Mouse (Mus musculus) layer of hippocampus, adult 9-11 months (tissue): Measurements from ENCODE around the gene N4bp1.

ENCODE experiments used
- DNase-seq: peaks from one replicate; pipeline ENCODE4 v3.0.0; 2022

The N4bp1 gene

GRCm38 (mm10) chr8:86820186-86820755 lies 64.8 kb downstream of the N4bp1 start:
- no peak for DNase-seq

DNA sequence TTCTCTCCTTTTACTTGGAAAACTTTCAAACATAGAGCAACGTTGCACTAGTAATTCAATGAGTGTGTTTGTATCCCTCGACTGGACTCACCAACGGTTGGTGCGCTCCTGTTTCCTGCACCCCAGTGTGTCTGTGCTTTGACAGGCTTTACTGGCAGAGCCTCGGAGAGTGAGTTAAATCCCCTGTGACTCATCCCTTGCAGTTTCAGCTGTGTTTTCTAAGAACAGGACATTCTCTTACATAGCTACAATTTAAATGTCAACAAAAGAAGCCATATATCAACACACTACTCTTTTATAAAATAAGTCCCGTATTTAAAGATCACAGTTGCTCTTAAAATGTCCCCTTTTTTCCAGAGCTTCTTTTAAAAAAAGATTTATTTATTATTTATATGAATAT lies 65.6 kb downstream of the N4bp1 start:
- no peak for DNase-seq

DNA sequence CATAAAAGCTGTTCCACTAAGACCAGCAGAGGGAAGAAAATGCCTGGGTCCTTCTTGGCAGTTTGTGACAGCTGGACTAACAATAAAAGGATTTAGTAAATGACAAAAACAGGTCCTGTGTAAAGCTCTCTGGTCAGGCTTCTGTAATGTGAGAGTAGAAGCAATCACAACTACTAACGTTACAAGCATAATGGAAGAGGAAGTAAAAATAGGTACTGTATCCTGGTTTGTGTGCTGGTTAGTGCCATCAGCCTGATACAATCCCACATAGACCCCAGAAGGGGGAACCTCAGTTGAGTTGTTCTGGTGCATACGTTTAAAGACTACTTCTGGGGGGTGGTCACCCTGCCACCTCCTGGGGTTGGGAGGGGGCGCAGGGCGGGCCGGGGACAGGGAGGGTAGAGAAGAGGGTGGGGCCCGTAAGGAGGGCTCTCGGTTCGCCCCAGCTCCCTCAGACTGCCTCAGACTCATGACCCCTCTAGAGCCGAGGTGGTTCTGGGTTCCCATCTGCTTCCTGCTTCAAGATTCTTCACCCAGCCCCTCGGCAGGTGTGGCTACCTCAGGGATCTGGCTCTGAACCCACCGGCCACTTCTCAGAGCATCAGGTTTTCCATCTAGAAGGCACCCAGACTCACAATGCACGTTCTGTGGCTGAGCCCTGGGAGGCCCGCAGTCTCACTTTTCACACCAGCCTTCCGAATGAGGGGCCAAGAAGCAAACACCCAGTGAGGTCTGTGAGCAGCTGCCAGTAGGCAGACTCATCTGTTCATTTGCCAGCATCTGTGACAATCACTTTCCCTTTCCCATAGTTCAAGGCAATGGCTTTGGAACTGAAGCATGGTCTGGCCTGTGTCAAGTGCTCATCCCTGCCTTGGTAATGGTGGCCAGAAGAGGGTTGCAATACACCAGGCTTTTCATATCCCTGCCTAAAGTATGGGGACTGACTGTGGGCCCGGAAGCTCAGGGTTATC lies 75.8 kb downstream of the N4bp1 start:
- DNase-seq: no peak

DNA sequence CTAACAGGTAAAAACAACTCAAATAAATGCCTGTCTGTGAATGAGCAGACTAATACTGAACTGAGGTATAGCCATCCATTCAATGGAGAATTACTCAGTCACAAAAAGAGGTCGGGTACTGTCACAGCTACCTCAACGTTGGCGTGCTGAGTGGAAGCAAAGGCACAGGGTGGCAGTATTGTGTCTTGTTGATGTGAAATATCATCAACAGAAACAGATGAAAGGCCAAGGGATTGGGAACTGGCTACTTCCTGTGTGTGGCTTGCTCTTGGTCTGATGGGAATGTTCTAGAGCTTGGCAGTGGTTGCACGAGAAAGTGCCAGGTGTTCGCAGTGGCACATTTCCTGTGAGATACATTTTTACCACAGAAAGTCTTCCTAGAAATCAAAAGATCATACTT lies 76.8 kb downstream of the N4bp1 start:
- DNase-seq: peak; percentile 20

- no peak for DNase-seq
Observed at GRCm38 (mm10) chr8:86801988-86802387, 83.1 kb downstream of the N4bp1 start.

DNA sequence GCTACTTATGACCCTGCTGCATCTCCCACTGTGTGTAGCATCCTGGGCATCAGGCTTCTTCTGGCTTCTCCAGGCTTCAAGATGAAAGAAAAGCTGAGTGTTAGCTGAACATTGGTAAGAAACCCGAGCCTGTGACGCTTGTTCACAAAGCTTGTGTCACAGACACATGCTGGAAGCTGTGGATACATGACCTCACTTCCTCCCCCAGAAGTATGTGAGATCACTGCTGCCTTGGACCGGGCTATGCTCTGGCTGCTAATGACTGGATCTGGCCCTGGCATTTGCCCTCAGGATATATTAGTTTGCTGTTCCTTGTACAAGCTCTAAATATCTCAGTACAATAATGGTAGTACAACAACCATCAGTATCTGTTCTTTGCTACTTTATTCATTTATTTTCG lies 84.1 kb downstream of the N4bp1 start:
- no peak for DNase-seq

DNA sequence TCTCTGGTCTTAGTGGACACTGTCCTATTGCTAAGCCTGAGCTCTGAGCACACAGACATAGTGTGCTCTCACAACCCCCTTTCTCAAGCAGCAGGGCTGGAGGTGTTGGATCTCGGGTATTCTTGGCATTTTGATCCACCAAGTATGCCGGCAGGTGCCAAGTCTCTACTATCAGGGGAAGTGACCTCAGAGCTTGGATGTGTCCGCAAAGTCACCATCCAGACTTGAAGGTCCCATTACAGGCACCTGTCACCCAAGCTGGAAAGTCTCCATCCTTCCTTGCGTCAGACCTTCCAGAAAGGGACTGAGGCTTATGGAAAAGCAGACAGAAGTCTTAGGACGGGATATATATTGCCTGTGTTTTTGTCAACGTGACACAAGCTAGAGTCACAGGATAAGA lies 86.9 kb downstream of the N4bp1 start:
- DNase-seq: no peak

- no peak for DNase-seq
Observed at GRCm38 (mm10) chr8:86797705-86798104, 87.4 kb downstream of the N4bp1 start.

- no peak for DNase-seq
Observed at GRCm38 (mm10) chr8:86794716-86795115, 90.3 kb downstream of the N4bp1 start.

GRCm38 (mm10) chr8:86791542-86791941 lies 93.5 kb downstream of the N4bp1 start:
- no peak for DNase-seq

DNA sequence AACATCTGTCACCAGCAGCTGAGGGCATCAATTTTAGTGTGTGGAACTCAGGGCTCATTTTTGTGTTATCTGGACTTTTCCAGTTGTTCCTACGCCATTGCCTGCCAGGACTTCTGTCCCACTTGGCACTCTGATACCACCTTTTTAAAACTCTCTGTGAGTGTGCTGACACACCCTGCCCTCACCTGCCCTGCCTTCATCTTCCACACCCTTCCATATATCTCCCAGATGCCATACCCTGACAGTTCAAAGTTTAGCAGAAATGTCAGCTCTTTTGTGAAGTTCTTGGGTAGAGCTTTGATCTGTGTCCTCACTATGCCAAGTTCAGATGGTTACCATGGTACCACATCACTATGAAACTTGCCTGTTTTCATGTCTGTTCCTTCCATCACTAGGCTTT lies 95.5 kb downstream of the N4bp1 start:
- DNase-seq: no peak

DNA sequence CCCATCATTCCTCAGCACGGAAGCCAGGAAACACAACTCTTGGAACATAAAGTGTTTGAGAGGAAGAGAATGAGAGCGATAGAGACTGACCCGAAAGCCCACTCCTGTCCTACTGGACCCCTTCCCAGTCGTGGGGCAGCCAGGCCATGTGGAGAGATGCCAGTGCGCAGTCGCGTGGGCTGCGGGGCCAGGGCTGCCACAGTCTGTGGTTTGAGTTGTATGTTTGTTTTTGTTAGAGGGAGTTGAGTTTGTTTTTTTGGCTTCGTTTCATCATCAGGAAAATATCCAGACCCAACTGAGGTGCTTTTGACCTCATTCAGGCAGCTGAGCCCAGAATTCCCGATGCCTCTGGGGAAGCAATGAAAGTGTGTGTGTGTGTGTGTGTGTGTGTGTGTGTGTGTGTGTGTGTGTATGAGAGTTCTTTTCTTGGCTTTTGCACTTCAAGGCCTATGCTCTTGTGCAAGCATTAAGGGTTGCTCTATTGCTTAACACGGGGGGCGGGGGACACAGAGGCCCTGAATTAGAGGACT lies 97.1 kb downstream of the N4bp1 start:
- DNase-seq: no peak

DNA sequence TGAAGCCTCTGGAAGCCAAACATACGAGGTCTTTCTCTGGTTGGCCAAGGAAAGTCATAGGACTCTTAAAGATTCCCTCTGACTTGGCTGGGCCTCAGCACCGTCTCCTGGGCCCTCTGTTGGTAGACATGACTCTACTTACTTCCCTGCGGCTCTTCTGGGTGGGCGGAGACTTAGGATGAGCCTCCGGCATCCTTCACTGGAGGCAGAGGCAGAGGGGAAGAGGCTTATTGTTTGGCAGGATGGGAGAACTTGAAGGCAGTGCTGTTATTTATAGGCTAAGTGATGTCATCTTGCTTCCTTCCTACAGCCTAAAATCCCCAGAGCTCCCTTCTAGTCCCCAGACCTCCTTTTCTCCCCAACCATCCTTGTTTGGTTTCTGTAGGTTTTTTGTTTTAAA lies 98.6 kb downstream of the N4bp1 start:
- DNase-seq: no peak

- DNase-seq: peak; percentile 60
Observed at GRCm38 (mm10) chr8:86781094-86781493, 104.0 kb downstream of the N4bp1 start.

DNA sequence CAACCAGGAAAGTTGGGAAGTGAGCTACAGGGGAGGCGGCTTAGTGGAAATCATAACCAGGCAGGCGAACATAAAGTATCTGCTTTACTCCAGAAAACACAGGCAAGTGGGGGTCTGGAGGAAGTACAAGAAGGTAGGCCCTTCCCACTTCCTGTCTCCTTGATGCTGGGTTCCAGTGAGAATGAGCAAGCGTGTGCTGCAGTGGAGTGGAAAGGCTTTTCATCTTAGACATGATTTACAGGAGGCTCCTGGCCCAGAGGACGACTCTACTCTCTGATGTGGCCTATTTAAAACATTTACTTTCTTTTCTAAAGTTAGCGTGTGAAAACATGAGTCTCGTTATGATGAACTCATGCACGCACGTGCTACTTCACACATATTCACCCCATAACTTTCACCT lies 105.9 kb downstream of the N4bp1 start:
- no peak for DNase-seq

GRCm38 (mm10) chr8:86769945-86770715 lies 114.9 kb downstream of the N4bp1 start:
- no peak for DNase-seq

DNA sequence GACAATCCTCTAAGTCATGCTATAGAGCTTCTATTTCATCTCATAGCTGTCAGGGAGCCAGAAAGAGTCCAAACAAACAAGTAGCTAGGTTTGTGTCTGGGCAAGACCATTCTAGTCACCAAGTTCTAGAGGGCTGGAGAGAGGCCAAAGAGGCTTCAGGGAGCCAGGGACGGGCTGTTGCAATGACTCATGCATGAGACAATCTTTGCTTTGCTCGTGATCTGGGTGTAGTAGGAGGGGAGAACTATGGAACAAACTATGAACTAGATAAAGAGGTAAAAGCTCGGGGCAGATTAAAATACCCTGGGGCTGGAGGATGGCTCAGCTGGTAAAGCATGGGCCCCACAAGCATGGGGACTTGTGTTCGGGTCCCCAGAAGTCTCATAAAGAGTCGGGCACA lies 116.6 kb downstream of the N4bp1 start:
- DNase-seq: peak; percentile 58

GRCm38 (mm10) chr8:86766548-86767211 lies 118.4 kb downstream of the N4bp1 start:
- no peak for DNase-seq

DNA sequence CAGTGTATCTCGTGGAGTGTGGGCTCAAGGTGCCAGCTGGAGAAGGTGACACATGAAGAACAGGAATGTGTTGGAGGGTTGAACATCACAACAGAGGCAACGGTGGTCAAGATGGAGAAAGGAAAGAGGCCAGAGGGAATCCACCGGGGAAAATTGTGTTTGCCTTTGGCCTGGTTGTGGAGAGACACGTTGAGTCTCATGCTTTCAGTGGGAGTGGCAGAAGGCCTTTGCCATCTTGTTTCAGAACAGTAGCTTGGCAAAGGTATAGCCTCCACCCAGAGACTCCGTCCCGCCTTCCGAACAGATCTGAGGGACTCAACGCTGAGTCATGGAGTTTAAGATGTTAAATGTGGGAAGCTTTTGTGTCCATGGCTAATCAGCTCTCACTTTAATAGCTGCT lies 119.4 kb downstream of the N4bp1 start:
- DNase-seq: no peak

GRCm38 (mm10) chr8:86765155-86765554 lies 119.9 kb downstream of the N4bp1 start:
- no peak for DNase-seq

GRCm38 (mm10) chr8:86762806-86763205 lies 122.3 kb downstream of the N4bp1 start:
- no peak for DNase-seq

DNA sequence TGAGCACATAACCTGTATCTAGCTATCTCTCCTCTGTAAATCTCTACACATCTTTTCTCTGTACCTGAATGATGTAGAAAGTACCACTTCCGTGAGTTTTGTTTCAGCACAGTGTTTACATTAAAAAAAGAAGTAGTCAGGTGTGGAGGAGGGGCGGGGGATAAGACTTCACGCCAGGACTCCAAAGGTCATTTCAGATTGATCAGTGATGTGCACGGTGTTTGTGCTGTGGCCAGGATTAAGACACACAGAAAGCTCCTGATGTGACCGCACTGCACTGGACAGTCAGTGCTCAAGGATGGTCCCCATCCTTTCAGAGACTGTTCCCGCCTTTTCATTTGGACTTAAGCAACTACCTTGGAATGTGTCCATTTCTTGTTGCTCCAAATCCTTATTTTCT lies 124.3 kb downstream of the N4bp1 start:
- no peak for DNase-seq

DNA sequence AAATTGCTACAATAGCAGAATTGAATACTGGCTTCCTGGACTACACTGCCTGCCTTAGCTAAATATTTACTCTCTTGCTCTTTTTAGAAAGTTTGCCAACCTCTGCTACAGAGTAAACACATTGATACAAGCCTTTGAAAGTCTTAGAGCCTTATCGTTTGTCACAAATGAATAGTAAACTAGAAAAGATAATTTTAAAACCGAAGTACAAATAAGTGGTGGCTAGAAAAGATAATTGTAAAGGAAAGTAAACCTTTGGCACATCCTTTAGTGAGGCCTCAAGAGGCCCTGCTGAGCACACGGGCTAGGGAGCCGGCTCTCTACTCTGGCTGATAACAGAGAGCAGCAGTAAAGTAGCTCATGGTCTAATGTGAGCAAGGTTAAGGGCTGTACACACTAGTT lies 126.0 kb downstream of the N4bp1 start:
- DNase-seq: no peak
